Mouse (Mus musculus): ENCODE results near the gene Sorbs1.

Gene Sorbs1

GRCm38 (mm10) chr19:40478161-40478575 lies 35.4 kb downstream of the Sorbs1 start:
- CTCF ChIA-PET: no interaction called here

- CTCF ChIA-PET: no interaction called here
These were observed 36.1 kb downstream of the Sorbs1 start for GRCm38 (mm10) chr19:40477445-40477941.

GRCm38 (mm10) chr19:40476491-40476890 lies 37.1 kb downstream of the Sorbs1 start:
- CTCF ChIA-PET: no interaction called here

GRCm38 (mm10) chr19:40471526-40472245 lies 41.9 kb downstream of the Sorbs1 start:
- CTCF ChIA-PET: no interaction called here

- CTCF ChIA-PET: interaction anchor here (0.8 kb wide), 1 partner anchor 320 kb away, joined by 9 read pairs; no protein-coding TSS in a partner anchor
These were observed 43.8 kb downstream of the Sorbs1 start for GRCm38 (mm10) chr19:40469792-40470191.

- CTCF ChIA-PET: no interaction called here
These were observed 45.3 kb downstream of the Sorbs1 start for GRCm38 (mm10) chr19:40468308-40468707.

GRCm38 (mm10) chr19:40467810-40468209 lies 45.8 kb downstream of the Sorbs1 start:
- CTCF ChIA-PET: no interaction called here

GRCm38 (mm10) chr19:40465339-40465738 lies 48.2 kb downstream of the Sorbs1 start:
- CTCF ChIA-PET: no interaction called here

- CTCF ChIA-PET: no interaction called here
These were observed 49.2 kb downstream of the Sorbs1 start for GRCm38 (mm10) chr19:40464408-40464807.

- CTCF ChIA-PET: no interaction called here
These were observed 50.7 kb downstream of the Sorbs1 start for GRCm38 (mm10) chr19:40462892-40463291.

- CTCF ChIA-PET: no interaction called here
These were observed 51.1 kb downstream of the Sorbs1 start for GRCm38 (mm10) chr19:40462481-40462880.

- CTCF ChIA-PET: no interaction called here
These were observed 51.9 kb downstream of the Sorbs1 start for GRCm38 (mm10) chr19:40461662-40462061.

- CTCF ChIA-PET: no interaction called here
These were observed 52.6 kb downstream of the Sorbs1 start for GRCm38 (mm10) chr19:40460854-40461490.

GRCm38 (mm10) chr19:40459338-40459737 lies 54.2 kb downstream of the Sorbs1 start:
- CTCF ChIA-PET: no interaction called here

- CTCF ChIA-PET: no interaction called here
These were observed 54.8 kb downstream of the Sorbs1 start for GRCm38 (mm10) chr19:40458806-40459205.

GRCm38 (mm10) chr19:40455248-40455647 lies 58.3 kb downstream of the Sorbs1 start:
- CTCF ChIA-PET: no interaction called here

GRCm38 (mm10) chr19:40454096-40454495 lies 59.5 kb downstream of the Sorbs1 start:
- CTCF ChIA-PET: no interaction called here

GRCm38 (mm10) chr19:40452201-40452600 lies 61.4 kb downstream of the Sorbs1 start:
- CTCF ChIA-PET: no interaction called here

- CTCF ChIA-PET: no interaction called here
These were observed 62.3 kb downstream of the Sorbs1 start for GRCm38 (mm10) chr19:40451307-40451706.

- CTCF ChIA-PET: no interaction called here
These were observed 67.1 kb downstream of the Sorbs1 start for GRCm38 (mm10) chr19:40446525-40446924.

GRCm38 (mm10) chr19:40442377-40442776 lies 71.2 kb downstream of the Sorbs1 start:
- CTCF ChIA-PET: no interaction called here

GRCm38 (mm10) chr19:40440951-40441350 lies 72.6 kb downstream of the Sorbs1 start:
- CTCF ChIA-PET: no interaction called here

- CTCF ChIA-PET: no interaction called here
These were observed 74.7 kb downstream of the Sorbs1 start for GRCm38 (mm10) chr19:40438907-40439306.

All from spleen, embryonic (tissue).